Mouse (Mus musculus): Measurements from ENCODE around the gene Hnrnpll.

- TF ChIP-seq CTCF (IDR thresholded peaks at IDR 0.05; ENCODE audit: extremely low read depth, insufficient read length, insufficient replicate concordance, low read depth, low read length) (no peak), POLR2A (IDR thresholded peaks at IDR 0.05; ENCODE audit: low read depth, low read length) (no peak)
These were observed 21.1 kb upstream of the Hnrnpll start for GRCm38 (mm10) chr17:80083223-80083622.

All from small intestine, adult 2 months (tissue).